Mouse (Mus musculus) stomach, postnatal 0 days (tissue): ENCODE measurements around the gene Lias. TPM values are rescaled to one million over a fixed set of nuclear protein-coding genes. Genes with fewer than 3 reads are reported as not detected.

Experiments
- ATAC-seq: fragments of 200-750 bp; cut with Nextera tagmentation; 2 replicates; pipeline ENCODE4 v1.8.0; 2017; ENCODE audit not compliant: low FRiP score, low TSS enrichment
- DNase-seq: peaks from one replicate; pipeline ENCODE4 v3.0.0-alpha.2; 2016; ENCODE audit warnings: low spot score
- H3K27ac ChIP-seq: fragments of 300-500 bp; sonication (generic); replicated peaks from 2 replicates; pipeline ENCODE4 v1.5.1; 2014; ENCODE audit warnings: mild to moderate bottlenecking, control low read depth
- H3K27me3 ChIP-seq: fragments of 300-500 bp; sonication (generic); 2 replicates; pipeline ENCODE4 v1.6.1; 2014; ENCODE audit warnings: low read length; ENCODE audit not compliant: control insufficient read depth, insufficient read depth
- H3K36me3 ChIP-seq: fragments of 300-500 bp; sonication (generic); 2 replicates; pipeline ENCODE4 v1.6.1; 2014; ENCODE audit warnings: low read length, mixed read lengths; ENCODE audit not compliant: control insufficient read depth, insufficient read depth
- H3K4me1 ChIP-seq: fragments of 300-500 bp; sonication (generic); replicated peaks from 2 replicates; pipeline ENCODE4 v1.6.1; 2014; ENCODE audit warnings: antibody characterized with exemption; ENCODE audit not compliant: control insufficient read depth, insufficient read depth
- H3K4me2 ChIP-seq: fragments of 300-500 bp; sonication (generic); replicated peaks from 2 replicates; pipeline ENCODE4 v1.6.1; 2014; ENCODE audit warnings: low read depth, mild to moderate bottlenecking, control low read depth, moderate library complexity
- H3K4me3 ChIP-seq: fragments of 300-500 bp; sonication (generic); 2 replicates; pipeline ENCODE4 v1.5.1; 2014; ENCODE audit warnings: low read depth, low read length, control low read depth
- H3K9ac ChIP-seq: fragments of 300-500 bp; sonication (generic); 2 replicates; pipeline ENCODE4 v1.6.1; 2014; ENCODE audit warnings: mild to moderate bottlenecking, low read length, control low read depth, mixed read lengths
- H3K9me3 ChIP-seq: fragments of 300-500 bp; sonication (generic); 2 replicates; pipeline ENCODE4 v1.6.1; 2016; ENCODE audit warnings: low read length; ENCODE audit not compliant: control insufficient read depth
- CTCF ChIP-seq: IDR thresholded peaks from 2 replicates; pipeline ENCODE4 v1.5.1; 2016; ENCODE audit warnings: antibody characterized with exemption, low read depth, mild to moderate bottlenecking, moderate library complexity
- EP300 ChIP-seq: optimal IDR thresholded peaks from 2 replicates; pipeline ENCODE3; 2016; ENCODE audit warnings: antibody characterized with exemption
- WGBS: fragments of 180-500 bp; shearing (Covaris S2); extraction: QIAGEN DNeasy Blood & Tissue Kit; methylation state at CpG from one replicate; pipeline ENCODE4 v1.1.7; 2014; 5-methylcytosine and 5-hydroxymethylcytosine counted together
- polyA plus RNA-seq: library from polyadenylated mRNA; unstranded; fragments of >200 nt; fragmentation: Nextera tagmentation; extraction: Ambion mirVana; gene quantifications from 2 replicates; pipeline ENCODE4 v1.2.1, GENCODE M21; 2015

Lias gene
- polyA plus RNA-seq, 1 experiment from 2014 or later = 43.4 TPM

GRCm38 (mm10) chr5:65357771-65358170 lies 33.5 kb upstream of the Lias start:
- H3K36me3 ChIP-seq = no peaks in the 10 kb centered on the region
- H3K4me3 ChIP-seq = no peak overlapping the region
- no peaks in the 10 kb centered on the region for H3K27me3 ChIP-seq
- no peak overlapping the region for H3K27ac ChIP-seq
- H3K4me1 ChIP-seq = no peaks in the 10 kb centered on the region
- TF ChIP-seq EP300 (no peak), CTCF (no peak)
- no peak overlapping the region for H3K4me2 ChIP-seq
- 78% methylated on average over 3 of the region's 3 CpGs for WGBS
- no peak for ATAC-seq
- no peaks in the 10 kb centered on the region for H3K9me3 ChIP-seq
- H3K9ac ChIP-seq = no peak overlapping the region
- no peak for DNase-seq

- no peak for DNase-seq
- TF ChIP-seq EP300 (no peak), CTCF (no peak)
- H3K9ac ChIP-seq = no peak overlapping the region
- H3K4me1 ChIP-seq = no peaks in the 10 kb centered on the region
- no peak overlapping the region for H3K27ac ChIP-seq
- no peaks in the 10 kb centered on the region for H3K27me3 ChIP-seq
- H3K4me3 ChIP-seq = no peak overlapping the region
- 58% methylated on average over 11 of the region's 11 CpGs for WGBS
- H3K9me3 ChIP-seq = no peaks in the 10 kb centered on the region
- H3K36me3 ChIP-seq = no peaks in the 10 kb centered on the region
- ATAC-seq = no peak
- H3K4me2 ChIP-seq = no peak overlapping the region
These were observed 23.5 kb upstream of the Lias start for GRCm38 (mm10) chr5:65367837-65368236.

GRCm38 (mm10) chr5:65371551-65371950 lies 19.7 kb upstream of the Lias start:
- Histone ChIP-seq H3K4me3 (no peak overlapping the region), H3K27ac (no peak overlapping the region), H3K4me1 (no peaks in the 10 kb centered on the region), H3K27me3 (no peaks in the 10 kb centered on the region), H3K36me3 (no peaks in the 10 kb centered on the region), H3K9me3 (no peaks in the 10 kb centered on the region), H3K9ac (no peak overlapping the region), H3K4me2 (no peak overlapping the region)
- no peak for TF ChIP-seq EP300
- TF ChIP-seq CTCF = no peak
- DNase-seq = peak; percentile 44
- peak; percentile 64; the same call in 1 of the 2 replicates for ATAC-seq
- WGBS = 85% methylated on average over 7 of the region's 7 CpGs

GRCm38 (mm10) chr5:65374746-65375145 lies 16.6 kb upstream of the Lias start:
- WGBS = 81% methylated on average over 7 of the region's 7 CpGs

GRCm38 (mm10) chr5:65385704-65386103 lies 5.6 kb upstream of the Lias start:
- Histone ChIP-seq H3K9me3 (no peaks in the 10 kb centered on the region), H3K27ac (no peak overlapping the region), H3K36me3 (peaks cover 7% of the 10 kb centered on the region), H3K9ac (no peak overlapping the region), H3K4me1 (no peaks in the 10 kb centered on the region), H3K4me3 (no peak overlapping the region), H3K27me3 (no peaks in the 10 kb centered on the region), H3K4me2 (no peak overlapping the region)
- ATAC-seq (no peak), DNase-seq (no peak)
- WGBS = 64% methylated on average over 2 of the region's 2 CpGs
- TF ChIP-seq EP300 (no peak), CTCF (no peak)

More at GRCm38 (mm10) chr5:65374746-65375145, 16.6 kb upstream of the Lias start:
- no peak for TF ChIP-seq CTCF
- TF ChIP-seq EP300 = no peak
- H3K27me3 ChIP-seq = no peaks in the 10 kb centered on the region
- no peak overlapping the region for H3K9ac ChIP-seq
- no peak overlapping the region for H3K27ac ChIP-seq
- no peak for ATAC-seq
- H3K4me3 ChIP-seq = no peak overlapping the region
- no peak for DNase-seq
- no peaks in the 10 kb centered on the region for H3K4me1 ChIP-seq
- no peaks in the 10 kb centered on the region for H3K36me3 ChIP-seq
- H3K4me2 ChIP-seq = no peak overlapping the region
- no peaks in the 10 kb centered on the region for H3K9me3 ChIP-seq

- Histone ChIP-seq H3K36me3 (peaks cover 7% of the 10 kb centered on the region), H3K4me2 (no peak overlapping the region), H3K9ac (no peak overlapping the region), H3K4me3 (no peak overlapping the region), H3K9me3 (no peaks in the 10 kb centered on the region), H3K4me1 (no peaks in the 10 kb centered on the region), H3K27me3 (no peaks in the 10 kb centered on the region), H3K27ac (no peak overlapping the region)
- no peak for DNase-seq
- 74% methylated on average over 6 of the region's 6 CpGs for WGBS
- ATAC-seq = no peak
- no peak for TF ChIP-seq CTCF
- TF ChIP-seq EP300 = no peak
These were observed 4.1 kb upstream of the Lias start for GRCm38 (mm10) chr5:65387008-65387867.
